Mouse (Mus musculus) heart, embryonic 16.5 days (tissue): Measurements from ENCODE around the gene Lrrk1. TPM values are rescaled to one million over a fixed set of nuclear protein-coding genes. Genes with fewer than 3 reads are reported as not detected.

Experiments
- ATAC-seq: fragments of 200-750 bp; cut with Nextera tagmentation; replicated peaks from 2 replicates; pipeline ENCODE4 v1.8.0; 2017; ENCODE audit warnings: moderate number of reproducible peaks; ENCODE audit not compliant: insufficient read depth, low FRiP score; ENCODE audit errors: extremely low read depth
- H3K27ac ChIP-seq: fragments of 300-500 bp; sonication (generic); 2 replicates; pipeline ENCODE4 v1.5.1; 2014; ENCODE audit warnings: mild to moderate bottlenecking, low read length, control low read depth, moderate library complexity
- H3K27me3 ChIP-seq: fragments of 300-500 bp; sonication (generic); 2 replicates; pipeline ENCODE4 v1.6.1; 2014; ENCODE audit warnings: low read length, mixed read lengths; ENCODE audit not compliant: control insufficient read depth, insufficient read depth
- H3K36me3 ChIP-seq: fragments of 300-500 bp; sonication (generic); 2 replicates; pipeline ENCODE4 v1.6.1; 2014; ENCODE audit not compliant: control insufficient read depth, insufficient read depth
- H3K4me1 ChIP-seq: fragments of 300-500 bp; sonication (generic); 2 replicates; pipeline ENCODE4 v1.6.1; 2014; ENCODE audit warnings: low read length, mixed read lengths; ENCODE audit not compliant: control insufficient read depth, insufficient read depth
- H3K4me2 ChIP-seq: fragments of 300-500 bp; sonication (generic); 2 replicates; pipeline ENCODE4 v1.6.1; 2014; ENCODE audit warnings: low read depth, mild to moderate bottlenecking, control low read depth, low read length
- H3K4me3 ChIP-seq: fragments of 300-500 bp; sonication (generic); 2 replicates; pipeline ENCODE4 v1.5.1; 2014; ENCODE audit warnings: mild to moderate bottlenecking, control low read depth, low read length
- H3K9ac ChIP-seq: fragments of 300-500 bp; sonication (generic); 2 replicates; pipeline ENCODE4 v1.6.1; 2014; ENCODE audit warnings: low read length, control low read depth
- H3K9me3 ChIP-seq: fragments of 300-500 bp; sonication (generic); replicated peaks from 2 replicates; pipeline ENCODE4 v1.6.1; 2016; ENCODE audit warnings: low read length; ENCODE audit not compliant: control insufficient read depth
- WGBS: fragments of 180-500 bp; shearing (Covaris S2); extraction: QIAGEN DNeasy Blood & Tissue Kit; methylation state at CpG from one replicate; pipeline ENCODE4 v1.1.7; 2014; 5-methylcytosine and 5-hydroxymethylcytosine counted together
- polyA plus RNA-seq: library from polyadenylated mRNA; unstranded; fragments of >200 nt; fragmentation: Nextera tagmentation; extraction: Ambion mirVana; gene quantifications from 2 replicates; pipeline ENCODE4 v1.2.1, GENCODE M21; 2015

Lrrk1 gene
- polyA plus RNA-seq, 1 experiment from 2014 or later, result 8.4 TPM

DNA sequence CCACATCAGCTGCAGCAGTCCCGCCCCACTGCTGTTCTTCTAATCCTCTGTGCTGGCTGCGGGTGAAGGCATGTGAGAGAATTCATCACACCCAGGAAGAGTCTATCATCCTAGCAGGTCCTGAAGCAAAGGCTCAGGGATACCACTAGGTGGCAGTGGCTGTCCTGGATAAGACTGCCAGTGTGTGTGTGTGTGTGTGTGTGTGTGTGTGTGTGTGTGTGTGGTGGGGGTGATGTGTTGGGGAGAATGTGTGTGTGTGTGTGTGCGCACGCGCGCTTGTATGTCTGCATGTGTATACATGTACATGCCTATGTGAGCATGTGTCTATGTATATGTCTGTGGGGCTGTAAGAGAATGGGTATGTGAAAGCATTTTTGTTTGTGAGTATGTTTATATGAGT lies 21.3 kb upstream of the Lrrk1 start:
- H3K27me3 ChIP-seq, result no peaks in the 10 kb centered on the region
- no peaks in the 10 kb centered on the region for H3K9me3 ChIP-seq
- no peak overlapping the region for H3K9ac ChIP-seq
- H3K4me2 ChIP-seq, result no peak overlapping the region
- no peak overlapping the region for H3K4me3 ChIP-seq
- H3K27ac ChIP-seq, result no peak overlapping the region
- peaks cover 7% of the 10 kb centered on the region; the same call in 1 of the 2 replicates for H3K4me1 ChIP-seq
- H3K36me3 ChIP-seq, result no peaks in the 10 kb centered on the region
- WGBS, result 73% methylated on average over 6 of the region's 6 CpGs
- no peak for ATAC-seq

DNA sequence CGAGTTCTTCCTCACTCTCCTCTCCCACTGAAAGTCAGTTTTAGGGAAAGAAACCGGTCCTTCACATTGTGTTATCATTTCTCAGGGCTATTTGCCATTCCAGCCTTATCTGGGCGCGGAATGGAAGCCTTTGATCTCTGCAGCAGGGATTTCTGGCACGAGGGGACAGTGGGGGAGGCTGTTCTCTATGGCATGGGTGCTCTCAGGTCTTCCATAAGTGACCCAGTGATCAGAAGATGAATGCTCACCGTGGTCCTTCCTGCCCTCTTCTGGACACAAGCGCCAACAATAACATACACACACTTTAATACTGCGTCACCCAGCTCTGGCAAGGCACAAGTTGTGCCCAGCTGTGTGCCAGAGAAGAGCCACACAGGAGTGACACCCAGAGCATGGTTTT lies 18.8 kb upstream of the Lrrk1 start:
- no peaks in the 10 kb centered on the region for H3K36me3 ChIP-seq
- H3K4me3 ChIP-seq, result no peak overlapping the region
- H3K27me3 ChIP-seq, result no peaks in the 10 kb centered on the region
- no peak for ATAC-seq
- H3K9ac ChIP-seq, result no peak overlapping the region
- WGBS, result 47% methylated on average over 8 of the region's 8 CpGs
- H3K4me2 ChIP-seq, result no peak overlapping the region
- H3K9me3 ChIP-seq, result no peaks in the 10 kb centered on the region
- H3K27ac ChIP-seq, result no peak overlapping the region
- peaks cover 4% of the 10 kb centered on the region; the same call in 1 of the 2 replicates for H3K4me1 ChIP-seq

GRCm38 (mm10) chr7:66405951-66406721 lies 18.0 kb upstream of the Lrrk1 start:
- Histone ChIP-seq H3K4me1 (peaks cover 4% of the 10 kb centered on the region; the same call in 1 of the 2 replicates), H3K36me3 (no peaks in the 10 kb centered on the region), H3K4me3 (no peak overlapping the region), H3K27ac (no peak overlapping the region), H3K27me3 (no peaks in the 10 kb centered on the region), H3K9me3 (no peaks in the 10 kb centered on the region), H3K9ac (no peak overlapping the region), H3K4me2 (no peak overlapping the region)
- WGBS, result 58% methylated on average over 13 of the region's 13 CpGs
- no peak; the same call in 1 of the 2 replicates for ATAC-seq

GRCm38 (mm10) chr7:66405541-66405940 lies 17.4 kb upstream of the Lrrk1 start:
- Histone ChIP-seq H3K9ac (no peak overlapping the region), H3K4me1 (peaks cover 4% of the 10 kb centered on the region; the same call in 1 of the 2 replicates), H3K4me2 (no peak overlapping the region), H3K27me3 (no peaks in the 10 kb centered on the region), H3K4me3 (no peak overlapping the region), H3K9me3 (no peaks in the 10 kb centered on the region), H3K36me3 (no peaks in the 10 kb centered on the region), H3K27ac (no peak overlapping the region)
- no peak for ATAC-seq
- 24% methylated on average over 11 of the region's 11 CpGs for WGBS

DNA sequence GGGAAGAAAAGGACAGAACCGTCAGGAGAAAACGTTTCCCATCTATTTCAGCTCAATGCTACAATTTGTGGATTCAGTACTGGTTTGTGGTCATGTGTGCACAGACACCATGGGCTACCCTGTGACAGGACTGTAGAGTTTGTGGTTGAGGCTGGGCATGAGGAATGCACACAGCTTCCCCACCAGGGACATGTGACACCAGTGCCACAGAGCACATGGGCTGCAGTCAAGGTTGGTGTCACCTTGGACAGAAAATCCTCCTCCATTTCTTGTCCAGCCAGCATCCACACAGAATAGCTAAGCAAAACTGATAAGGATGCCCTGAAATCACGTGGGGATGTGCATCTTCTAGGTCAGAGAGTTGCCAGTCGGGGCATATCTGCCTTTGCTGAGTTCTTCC lies 16.7 kb upstream of the Lrrk1 start:
- H3K27me3 ChIP-seq, result no peaks in the 10 kb centered on the region
- H3K4me2 ChIP-seq, result no peak overlapping the region
- 51% methylated on average over 4 of the region's 4 CpGs for WGBS
- H3K36me3 ChIP-seq, result no peaks in the 10 kb centered on the region
- no peak overlapping the region for H3K27ac ChIP-seq
- ATAC-seq, result no peak
- no peak overlapping the region for H3K4me3 ChIP-seq
- peaks cover 4% of the 10 kb centered on the region; the same call in 1 of the 2 replicates for H3K4me1 ChIP-seq
- no peaks in the 10 kb centered on the region for H3K9me3 ChIP-seq
- no peak overlapping the region for H3K9ac ChIP-seq

DNA sequence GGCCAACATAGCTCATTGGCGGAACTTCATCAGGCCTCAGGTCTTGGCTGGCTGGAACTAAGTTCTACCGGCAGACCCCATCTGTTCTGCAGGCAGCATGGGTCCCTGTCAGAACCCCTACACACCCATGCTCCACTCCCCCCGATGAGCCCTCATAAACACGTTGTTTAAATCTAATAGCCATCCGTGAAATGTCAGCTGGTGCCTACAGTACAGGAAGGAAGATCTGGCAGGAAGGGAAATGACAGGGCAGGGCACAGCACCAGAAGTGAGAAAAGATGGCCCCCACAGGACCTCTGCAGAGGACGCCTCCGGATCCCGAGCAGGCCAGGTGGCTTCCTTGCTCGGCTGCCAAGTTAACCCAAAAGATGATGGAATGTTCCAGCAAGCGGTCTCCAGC lies 16.0 kb upstream of the Lrrk1 start:
- no peak for ATAC-seq
- peaks cover 4% of the 10 kb centered on the region; the same call in 1 of the 2 replicates for H3K4me1 ChIP-seq
- H3K4me3 ChIP-seq, result no peak overlapping the region
- no peak overlapping the region for H3K9ac ChIP-seq
- H3K27me3 ChIP-seq, result no peaks in the 10 kb centered on the region
- no peak overlapping the region for H3K4me2 ChIP-seq
- no peaks in the 10 kb centered on the region for H3K9me3 ChIP-seq
- WGBS, result 56% methylated on average over 10 of the region's 10 CpGs
- no peak overlapping the region for H3K27ac ChIP-seq
- H3K36me3 ChIP-seq, result no peaks in the 10 kb centered on the region

- peaks cover 4% of the 10 kb centered on the region; the same call in 1 of the 2 replicates for H3K4me1 ChIP-seq
- H3K27me3 ChIP-seq, result no peaks in the 10 kb centered on the region
- H3K9me3 ChIP-seq, result no peaks in the 10 kb centered on the region
- H3K4me3 ChIP-seq, result no peak overlapping the region
- no peaks in the 10 kb centered on the region for H3K36me3 ChIP-seq
- no peak for ATAC-seq
- no peak overlapping the region for H3K27ac ChIP-seq
- no peak overlapping the region for H3K9ac ChIP-seq
- no peak overlapping the region for H3K4me2 ChIP-seq
- WGBS, result 85% methylated on average over 5 of the region's 5 CpGs
Observed at GRCm38 (mm10) chr7:66402876-66403275, 14.7 kb upstream of the Lrrk1 start.

DNA sequence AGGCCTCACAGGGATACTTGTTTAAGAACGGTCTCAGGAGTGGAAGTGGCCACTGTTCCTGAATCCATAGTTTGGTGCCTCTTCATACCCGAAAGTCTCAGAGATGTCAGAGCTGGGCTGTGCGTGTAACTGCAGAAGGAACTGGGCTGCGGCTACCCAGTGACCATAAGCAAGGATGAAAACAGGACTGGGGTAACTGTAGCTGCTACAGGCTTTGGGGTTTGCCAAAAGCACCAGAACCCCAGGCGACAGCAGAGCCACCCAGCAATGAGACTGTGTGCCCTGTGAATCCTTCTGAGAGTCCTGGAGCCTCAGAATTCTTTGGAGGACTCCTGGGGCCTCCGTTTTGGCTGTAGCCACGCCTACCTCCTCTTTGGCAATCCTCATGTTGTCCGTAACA lies 13.5 kb upstream of the Lrrk1 start:
- Histone ChIP-seq H3K4me2 (no peak overlapping the region), H3K27me3 (no peaks in the 10 kb centered on the region), H3K9ac (no peak overlapping the region), H3K27ac (no peak overlapping the region), H3K36me3 (no peaks in the 10 kb centered on the region), H3K9me3 (no peaks in the 10 kb centered on the region), H3K4me3 (no peak overlapping the region), H3K4me1 (peaks cover 4% of the 10 kb centered on the region; the same call in 1 of the 2 replicates)
- 74% methylated on average over 8 of the region's 8 CpGs for WGBS
- no peak for ATAC-seq

GRCm38 (mm10) chr7:66397288-66397687 lies 9.1 kb upstream of the Lrrk1 start:
- H3K27me3 ChIP-seq, result no peaks in the 10 kb centered on the region
- no peaks in the 10 kb centered on the region for H3K4me1 ChIP-seq
- H3K36me3 ChIP-seq, result no peaks in the 10 kb centered on the region
- H3K9me3 ChIP-seq, result no peaks in the 10 kb centered on the region
- WGBS, result 76% methylated on average over 3 of the region's 3 CpGs
- ATAC-seq, result no peak
- no peak overlapping the region for H3K27ac ChIP-seq
- H3K9ac ChIP-seq, result no peak overlapping the region
- H3K4me2 ChIP-seq, result no peak overlapping the region
- no peak overlapping the region for H3K4me3 ChIP-seq
